Mouse (Mus musculus): Measurements from ENCODE around the gene Rwdd3. TPM values are rescaled to one million over a fixed set of nuclear protein-coding genes. Genes with fewer than 3 reads are reported as not detected.

Gene Rwdd3
- polyA plus RNA-seq, 1 experiment from 2014 or later, result 7.2 TPM

GRCm38 (mm10) chr3:121189199-121189598 is 17.7 kb upstream of the Rwdd3 start:
- 89% methylated on average over 2 of the region's 2 CpGs for WGBS
- Histone ChIP-seq H3K4me3 (ENCODE audit: low read depth, low read length) (no peak overlapping the region), H3K27ac (replicated peaks; ENCODE audit: low read depth, low read length) (no peak overlapping the region), H3K9ac (ENCODE audit: low read depth, low read length) (no peak overlapping the region), H3K4me2 (ENCODE audit: low read depth, low read length) (no peak overlapping the region), H3K4me1 (ENCODE audit: control insufficient read depth, insufficient read depth, low read length) (no peaks in the 10 kb centered on the region), H3K27me3 (replicated peaks; ENCODE audit: control insufficient read depth, insufficient read depth, low read length) (no peaks in the 10 kb centered on the region), H3K36me3 (ENCODE audit: control insufficient read depth, insufficient read depth, low read length) (no peaks in the 10 kb centered on the region), H3K9me3 (ENCODE audit: control insufficient read depth, low read length) (no peaks in the 10 kb centered on the region)
- DNase-seq (ENCODE audit: low spot score) (no peak), ATAC-seq (ENCODE audit: low read depth) (no peak)

GRCm38 (mm10) chr3:121187510-121187909 is 16.0 kb upstream of the Rwdd3 start:
- 84% methylated on average over 7 of the region's 7 CpGs for WGBS

GRCm38 (mm10) chr3:121186925-121187324 is 15.4 kb upstream of the Rwdd3 start:
- no peak overlapping the region for H3K9ac ChIP-seq (ENCODE audit: low read depth, low read length)
- DNase-seq (ENCODE audit: low spot score), result peak; percentile 19
- H3K9me3 ChIP-seq (ENCODE audit: control insufficient read depth, low read length), result no peaks in the 10 kb centered on the region
- no peak overlapping the region for H3K27ac ChIP-seq (replicated peaks; ENCODE audit: low read depth, low read length)
- ATAC-seq (ENCODE audit: low read depth), result no peak
- H3K27me3 ChIP-seq (replicated peaks; ENCODE audit: control insufficient read depth, insufficient read depth, low read length), result no peaks in the 10 kb centered on the region
- no peaks in the 10 kb centered on the region for H3K4me1 ChIP-seq (ENCODE audit: control insufficient read depth, insufficient read depth, low read length)
- no peak overlapping the region for H3K4me3 ChIP-seq (ENCODE audit: low read depth, low read length)
- H3K36me3 ChIP-seq (ENCODE audit: control insufficient read depth, insufficient read depth, low read length), result no peaks in the 10 kb centered on the region
- WGBS, result 78% methylated on average over 3 of the region's 3 CpGs
- H3K4me2 ChIP-seq (ENCODE audit: low read depth, low read length), result no peak overlapping the region

More at GRCm38 (mm10) chr3:121187510-121187909, 16.0 kb upstream of the Rwdd3 start:
- no peaks in the 10 kb centered on the region for H3K36me3 ChIP-seq (ENCODE audit: control insufficient read depth, insufficient read depth, low read length)
- ATAC-seq (ENCODE audit: low read depth) (no peak), DNase-seq (ENCODE audit: low spot score) (no peak)
- H3K4me3 ChIP-seq (ENCODE audit: low read depth, low read length), result no peak overlapping the region
- no peaks in the 10 kb centered on the region for H3K4me1 ChIP-seq (ENCODE audit: control insufficient read depth, insufficient read depth, low read length)
- H3K4me2 ChIP-seq (ENCODE audit: low read depth, low read length), result no peak overlapping the region
- no peaks in the 10 kb centered on the region for H3K27me3 ChIP-seq (replicated peaks; ENCODE audit: control insufficient read depth, insufficient read depth, low read length)
- no peak overlapping the region for H3K9ac ChIP-seq (ENCODE audit: low read depth, low read length)
- no peak overlapping the region for H3K27ac ChIP-seq (replicated peaks; ENCODE audit: low read depth, low read length)
- no peaks in the 10 kb centered on the region for H3K9me3 ChIP-seq (ENCODE audit: control insufficient read depth, low read length)

- Histone ChIP-seq H3K4me3 (ENCODE audit: low read depth, low read length) (no peak overlapping the region), H3K4me1 (ENCODE audit: control insufficient read depth, insufficient read depth, low read length) (no peaks in the 10 kb centered on the region), H3K27me3 (replicated peaks; ENCODE audit: control insufficient read depth, insufficient read depth, low read length) (no peaks in the 10 kb centered on the region), H3K9me3 (ENCODE audit: control insufficient read depth, low read length) (no peaks in the 10 kb centered on the region), H3K36me3 (ENCODE audit: control insufficient read depth, insufficient read depth, low read length) (no peaks in the 10 kb centered on the region), H3K27ac (replicated peaks; ENCODE audit: low read depth, low read length) (no peak overlapping the region), H3K9ac (ENCODE audit: low read depth, low read length) (no peak overlapping the region), H3K4me2 (ENCODE audit: low read depth, low read length) (no peak overlapping the region)
- DNase-seq (ENCODE audit: low spot score) (no peak), ATAC-seq (ENCODE audit: low read depth) (no peak)
- WGBS, result 90% methylated on average over 3 of the region's 3 CpGs
Measured at GRCm38 (mm10) chr3:121185197-121185596, 13.7 kb upstream of the Rwdd3 start.

- H3K36me3 ChIP-seq (ENCODE audit: control insufficient read depth, insufficient read depth, low read length), result no peaks in the 10 kb centered on the region
- H3K9ac ChIP-seq (ENCODE audit: low read depth, low read length), result no peak overlapping the region
- no peak for ATAC-seq (ENCODE audit: low read depth)
- H3K27ac ChIP-seq (replicated peaks; ENCODE audit: low read depth, low read length), result no peak overlapping the region
- 81% methylated on average over 1 of the region's 1 CpGs for WGBS
- no peak overlapping the region for H3K4me3 ChIP-seq (ENCODE audit: low read depth, low read length)
- no peaks in the 10 kb centered on the region for H3K4me1 ChIP-seq (ENCODE audit: control insufficient read depth, insufficient read depth, low read length)
- no peaks in the 10 kb centered on the region for H3K27me3 ChIP-seq (replicated peaks; ENCODE audit: control insufficient read depth, insufficient read depth, low read length)
- H3K4me2 ChIP-seq (ENCODE audit: low read depth, low read length), result no peak overlapping the region
- no peak for DNase-seq (ENCODE audit: low spot score)
- H3K9me3 ChIP-seq (ENCODE audit: control insufficient read depth, low read length), result no peaks in the 10 kb centered on the region
Measured at GRCm38 (mm10) chr3:121176011-121176410, 4.5 kb upstream of the Rwdd3 start.

- no peak for ATAC-seq (ENCODE audit: low read depth)
- H3K27me3 ChIP-seq (replicated peaks; ENCODE audit: control insufficient read depth, insufficient read depth, low read length), result no peaks in the 10 kb centered on the region
- WGBS, result 67% methylated on average over 9 of the region's 9 CpGs
- no peaks in the 10 kb centered on the region for H3K36me3 ChIP-seq (ENCODE audit: control insufficient read depth, insufficient read depth, low read length)
- no peak overlapping the region for H3K27ac ChIP-seq (replicated peaks; ENCODE audit: low read depth, low read length)
- H3K4me3 ChIP-seq (ENCODE audit: low read depth, low read length), result no peak overlapping the region
- no peak for DNase-seq (ENCODE audit: low spot score)
- H3K9me3 ChIP-seq (ENCODE audit: control insufficient read depth, low read length), result no peaks in the 10 kb centered on the region
- H3K4me1 ChIP-seq (ENCODE audit: control insufficient read depth, insufficient read depth, low read length), result no peaks in the 10 kb centered on the region
- no peak overlapping the region for H3K9ac ChIP-seq (ENCODE audit: low read depth, low read length)
- no peak overlapping the region for H3K4me2 ChIP-seq (ENCODE audit: low read depth, low read length)
Measured at GRCm38 (mm10) chr3:121174248-121174945, 2.9 kb upstream of the Rwdd3 start.

- no peak for ATAC-seq (ENCODE audit: low read depth)
- no peaks in the 10 kb centered on the region for H3K36me3 ChIP-seq (ENCODE audit: control insufficient read depth, insufficient read depth, low read length)
- no peaks in the 10 kb centered on the region for H3K27me3 ChIP-seq (replicated peaks; ENCODE audit: control insufficient read depth, insufficient read depth, low read length)
- H3K4me1 ChIP-seq (ENCODE audit: control insufficient read depth, insufficient read depth, low read length), result no peaks in the 10 kb centered on the region
- no peak overlapping the region for H3K9ac ChIP-seq (ENCODE audit: low read depth, low read length)
- no peak for DNase-seq (ENCODE audit: low spot score)
- H3K27ac ChIP-seq (replicated peaks; ENCODE audit: low read depth, low read length), result no peak overlapping the region
- no peak overlapping the region for H3K4me3 ChIP-seq (ENCODE audit: low read depth, low read length)
- H3K4me2 ChIP-seq (ENCODE audit: low read depth, low read length), result no peak overlapping the region
- WGBS, result 84% methylated on average over 2 of the region's 2 CpGs
- H3K9me3 ChIP-seq (ENCODE audit: control insufficient read depth, low read length), result no peaks in the 10 kb centered on the region
Measured at GRCm38 (mm10) chr3:121172718-121173117, 1.2 kb upstream of the Rwdd3 start.

GRCm38 (mm10) chr3:121171872-121172265 is 374 bp upstream of the Rwdd3 start:
- Histone ChIP-seq H3K4me3 (ENCODE audit: low read depth, low read length) (peak overlapping the region; percentile 62), H3K27me3 (replicated peaks; ENCODE audit: control insufficient read depth, insufficient read depth, low read length) (no peaks in the 10 kb centered on the region), H3K4me2 (ENCODE audit: low read depth, low read length) (peak overlapping the region; percentile 68), H3K27ac (replicated peaks; ENCODE audit: low read depth, low read length) (no peak overlapping the region), H3K9me3 (ENCODE audit: control insufficient read depth, low read length) (no peaks in the 10 kb centered on the region), H3K4me1 (ENCODE audit: control insufficient read depth, insufficient read depth, low read length) (no peaks in the 10 kb centered on the region), H3K36me3 (ENCODE audit: control insufficient read depth, insufficient read depth, low read length) (0 out of 2 replicates have a peak, but pooled peaks cover 3% of the 10 kb centered on the region), H3K9ac (ENCODE audit: low read depth, low read length) (peak overlapping the region; percentile 70)
- WGBS, result 46% methylated on average over 6 of the region's 6 CpGs
- DNase-seq (ENCODE audit: low spot score), result no peak
- ATAC-seq (ENCODE audit: low read depth), result no peak

- H3K4me1 ChIP-seq (ENCODE audit: control insufficient read depth, insufficient read depth, low read length), result no peaks in the 10 kb centered on the region
- 48% methylated on average over 7 of the region's 7 CpGs for WGBS
- H3K36me3 ChIP-seq (ENCODE audit: control insufficient read depth, insufficient read depth, low read length), result peaks cover 3% of the 10 kb centered on the region; the same call in 1 of the 2 replicates
- ATAC-seq (ENCODE audit: low read depth), result no peak
- peak overlapping the region; percentile 68 for H3K4me2 ChIP-seq (ENCODE audit: low read depth, low read length)
- DNase-seq (ENCODE audit: low spot score), result no peak
- H3K27ac ChIP-seq (replicated peaks; ENCODE audit: low read depth, low read length), result no peak overlapping the region
- no peaks in the 10 kb centered on the region for H3K27me3 ChIP-seq (replicated peaks; ENCODE audit: control insufficient read depth, insufficient read depth, low read length)
- H3K9ac ChIP-seq (ENCODE audit: low read depth, low read length), result peak overlapping the region; percentile 70; the same call in 1 of the 2 replicates
- H3K9me3 ChIP-seq (ENCODE audit: control insufficient read depth, low read length), result 0 out of 2 replicates have a peak, but pooled peaks cover 3% of the 10 kb centered on the region
- peak overlapping the region; percentile 62; the same call in 1 of the 2 replicates for H3K4me3 ChIP-seq (ENCODE audit: low read depth, low read length)
Measured at GRCm38 (mm10) chr3:121170631-121171030, 864 bp downstream of the Rwdd3 start.
